Mouse (Mus musculus) gastrocnemius, postnatal 14 days (tissue): Measurements from ENCODE around the gene Olfr283. TPM values are rescaled to one million over a fixed set of nuclear protein-coding genes. Genes with fewer than 3 reads are reported as not detected.
"Not testable (repeated sequence)": the region's sequence is repeated elsewhere in the genome, so short reads cannot be mapped to it uniquely, and the experiment has no call there.

Source experiments
- DNase-seq: peaks from one replicate; pipeline ENCODE4 v3.0.0; 2021; ENCODE audit warnings: mixed read lengths
- intact Hi-C: fragments of 180-260 bp; cut with DNase I; formaldehyde crosslinking; loops from one replicate; pipeline ENCODE4 v1.15.1; 2025; ENCODE audit warnings: low total_unique reads
- long read RNA-seq, 2 experiments: library from polyadenylated mRNA; stranded (forward); transcript quantifications; one replicate each; pipeline ENCODE4 v2.0.0; 2021
- total RNA-seq, 2 experiments: library from RNA; stranded (reverse); gene quantifications; 2 replicates each; pipeline ENCODE4 v1.2.3; 2021

Gene Olfr283
- total RNA-seq = not detected
- long read RNA-seq, experiment 1 = 0 reads
- long read RNA-seq, experiment 2 = 0 reads

DNA sequence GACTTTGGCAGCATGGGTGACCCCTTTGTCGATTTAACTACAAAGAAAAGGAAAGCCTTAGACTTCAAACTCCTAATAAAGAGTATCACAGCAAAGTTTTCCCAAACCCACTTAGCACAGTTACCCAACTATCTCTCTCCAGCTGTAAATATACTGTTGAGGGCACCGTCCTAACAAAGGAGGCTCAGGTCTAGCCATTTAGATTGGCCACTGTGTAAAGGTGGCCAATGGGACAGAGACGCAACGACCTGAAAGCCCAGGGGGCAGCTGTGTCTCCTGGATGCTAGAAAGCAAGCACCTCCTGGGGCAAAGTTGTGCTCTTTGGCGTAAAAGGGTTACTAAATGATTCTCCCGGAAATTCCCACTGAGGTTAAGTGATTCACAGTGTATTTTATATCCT, at the start of gene Olfr283:
Olfr283 (minus strand) TSS at position 101 of the 400 bp plus-strand sequence.
- intact Hi-C loops = no loop called here
- no peak for DNase-seq

DNA sequence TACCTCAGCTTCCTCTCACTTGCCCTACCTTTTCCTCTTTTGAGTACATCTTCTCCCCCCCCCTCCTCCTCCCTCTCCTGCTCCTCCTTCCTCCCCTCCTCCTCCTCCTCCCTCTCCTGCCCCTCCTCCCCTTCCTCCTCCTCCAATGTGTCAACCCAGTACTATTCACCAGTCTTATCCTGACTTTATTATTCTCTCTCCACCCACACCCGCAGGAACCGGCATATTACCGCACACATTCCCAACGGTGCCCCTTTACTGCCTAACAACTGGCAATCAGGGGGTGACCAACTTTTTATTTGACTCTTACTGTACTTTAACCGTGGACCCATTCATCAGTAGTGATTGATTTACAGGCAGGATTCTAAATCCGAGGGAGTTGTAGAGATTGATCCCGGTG, 44.4 kb upstream of the Olfr283 start:
- intact Hi-C loops = no loop called here
- no peak for DNase-seq

DNA sequence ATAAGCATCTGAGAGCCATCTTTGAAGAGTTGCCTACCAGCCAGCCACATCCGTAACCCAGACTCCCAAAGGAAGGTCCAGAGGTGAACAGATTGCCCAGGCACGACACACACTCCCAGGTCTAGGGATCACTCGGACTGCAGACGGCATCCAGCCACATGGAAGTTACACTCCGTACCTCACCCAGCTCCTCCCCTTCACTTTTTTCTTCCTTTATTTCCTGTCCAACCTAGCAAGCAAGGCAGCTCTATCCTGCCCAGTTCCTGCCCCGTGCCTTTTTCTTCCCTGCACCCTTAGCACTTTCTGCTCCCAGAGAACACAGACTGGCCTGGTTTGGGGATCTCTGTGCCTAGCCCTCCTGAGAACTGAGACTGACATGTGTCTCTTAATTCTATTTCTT, 44.0 kb upstream of the Olfr283 start:
- DNase-seq = no peak
- intact Hi-C loops = no loop called here

DNA sequence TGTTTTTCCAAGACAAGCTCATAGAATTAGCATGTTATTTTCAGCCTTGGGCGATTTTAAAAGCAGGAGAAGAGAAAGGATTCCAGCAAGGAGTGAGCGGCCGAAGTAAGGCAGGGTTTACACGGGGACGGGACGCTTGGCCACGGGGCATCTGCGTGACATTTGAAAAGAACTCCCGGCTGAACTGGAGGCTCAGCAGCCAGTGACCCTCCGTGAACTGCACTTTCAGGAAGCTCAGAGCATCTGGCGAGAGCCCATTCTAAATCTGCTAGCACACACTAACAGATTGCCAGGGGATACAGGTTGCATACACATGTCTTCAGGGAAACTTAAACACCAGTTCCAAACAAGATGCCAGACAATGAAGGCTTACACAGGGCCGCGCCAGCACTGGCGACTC, 43.6 kb upstream of the Olfr283 start:
- DNase-seq = peak; percentile 16
- intact Hi-C loops = no loop called here

DNA sequence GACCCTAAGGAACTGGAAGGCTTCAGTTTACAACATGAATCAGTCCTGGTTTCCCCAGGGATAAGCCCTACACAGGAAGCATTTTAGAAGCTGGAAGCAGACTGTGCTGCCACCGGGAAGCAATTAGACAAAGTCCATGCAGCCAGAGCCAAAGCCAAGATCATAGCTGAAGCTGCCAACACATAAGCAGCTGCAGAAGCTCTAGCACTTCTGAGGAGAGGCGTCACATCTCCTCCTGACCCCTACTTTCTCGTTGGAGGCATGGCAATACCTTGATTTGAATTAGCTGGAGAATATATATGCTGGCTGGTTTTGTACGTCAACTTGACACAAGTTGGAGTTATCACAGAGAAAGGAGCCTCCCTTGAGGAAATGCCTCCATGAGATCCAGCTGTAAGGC, 40.2 kb upstream of the Olfr283 start:
- DNase-seq = no peak
- intact Hi-C loops = no loop called here

DNA sequence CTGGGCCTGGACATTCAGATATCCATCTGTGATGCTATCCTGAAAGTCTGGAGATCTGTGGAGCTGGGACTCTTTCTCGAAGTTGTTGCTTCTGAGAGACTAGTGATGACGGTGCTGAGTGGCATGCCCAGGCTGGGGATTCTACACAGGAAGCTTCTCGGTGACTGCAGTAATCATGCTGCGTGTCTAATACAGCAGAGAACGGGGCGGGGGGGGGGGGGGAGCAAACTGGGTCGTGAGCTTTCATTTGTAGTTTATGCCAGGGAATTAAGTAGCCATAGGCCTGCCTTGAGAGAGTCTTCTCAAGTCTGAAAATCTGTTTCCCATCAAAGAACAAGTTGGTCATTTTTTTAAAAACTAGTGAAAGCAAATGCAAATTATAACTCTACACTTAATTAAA, 37.4 kb upstream of the Olfr283 start:
- intact Hi-C loops = no loop called here
- DNase-seq = no peak

DNA sequence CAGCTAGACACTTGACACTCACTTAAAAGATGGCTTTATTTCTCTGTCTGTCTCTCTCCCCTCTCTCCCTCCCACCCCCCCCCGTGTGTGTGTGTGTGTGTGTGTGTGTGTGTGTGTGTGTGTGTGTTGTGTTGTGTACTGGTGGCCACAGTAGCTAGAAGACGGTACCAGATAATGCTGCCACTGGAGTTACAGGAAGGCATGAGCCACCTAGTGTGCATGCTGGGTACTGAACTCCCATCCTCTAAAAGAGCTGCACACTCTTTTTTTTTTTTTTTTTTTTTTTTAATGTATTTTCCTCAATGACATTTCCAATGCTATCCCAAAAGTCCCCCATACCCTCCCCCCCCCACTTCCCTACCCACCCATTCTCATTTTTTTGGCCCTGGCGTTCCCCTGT, 36.5 kb upstream of the Olfr283 start:
- intact Hi-C loops, DNase-seq: not testable (repeated sequence)

DNA sequence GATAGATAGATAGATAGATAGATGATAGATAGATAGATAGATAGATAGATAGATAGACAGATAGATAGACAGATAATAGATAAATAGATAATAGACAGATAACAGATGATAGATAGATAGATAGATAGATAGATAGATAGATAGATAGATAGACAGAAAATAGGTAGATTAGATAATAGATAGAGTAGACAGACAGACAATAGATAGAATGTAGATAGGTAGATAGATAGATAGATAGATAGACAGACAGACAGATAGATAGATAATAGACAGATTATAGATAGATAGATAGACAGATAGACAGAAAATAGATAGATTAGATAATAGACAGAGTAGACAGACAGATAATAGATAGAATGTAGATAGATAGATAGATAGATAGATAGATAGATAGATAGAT, 36.1 kb upstream of the Olfr283 start:
- intact Hi-C loops = not testable (repeated sequence)

DNA sequence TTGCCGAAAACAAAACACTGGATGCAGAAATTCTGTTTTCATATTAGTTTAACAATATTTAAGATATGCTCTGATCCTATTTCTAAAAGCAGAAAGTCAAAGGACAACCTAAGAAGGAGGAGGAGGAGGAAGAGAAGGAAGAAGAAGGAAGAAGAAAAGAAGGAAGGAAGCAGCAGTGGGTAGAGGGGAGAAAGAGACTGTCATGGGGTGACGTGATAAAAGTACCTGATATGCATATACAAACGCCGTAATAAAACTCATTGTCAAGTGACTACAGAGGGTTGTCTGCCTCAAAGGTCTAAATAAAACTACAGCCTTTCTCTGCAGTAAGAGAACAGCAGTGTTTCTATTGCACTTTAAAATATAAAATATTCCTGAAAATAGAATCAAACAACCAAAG, 35.2 kb upstream of the Olfr283 start:
- no peak for DNase-seq
- intact Hi-C loops = no loop called here

More for the DNA sequence above, 36.1 kb upstream of the Olfr283 start:
- DNase-seq = not testable (repeated sequence)

DNA sequence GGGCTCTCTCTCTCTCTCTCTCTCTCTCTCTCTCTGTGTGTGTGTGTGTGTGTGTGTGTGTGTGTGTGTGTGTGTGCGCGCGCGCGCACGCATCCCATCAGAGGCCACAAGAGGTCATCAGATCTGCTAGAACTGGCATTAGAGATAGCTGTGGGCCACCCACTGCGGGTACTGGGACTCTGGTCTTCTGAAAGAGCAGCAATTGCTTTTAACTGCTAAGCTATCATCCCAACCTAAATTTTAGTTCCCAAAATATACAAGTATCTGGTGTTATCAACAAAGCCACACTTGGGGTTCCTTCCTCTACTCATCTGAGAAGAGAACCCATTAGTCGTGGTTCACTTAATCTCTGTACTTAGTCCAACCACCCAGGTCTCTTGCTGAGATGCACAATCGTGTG, 29.5 kb upstream of the Olfr283 start:
- intact Hi-C loops = no loop called here
- DNase-seq = no peak

DNA sequence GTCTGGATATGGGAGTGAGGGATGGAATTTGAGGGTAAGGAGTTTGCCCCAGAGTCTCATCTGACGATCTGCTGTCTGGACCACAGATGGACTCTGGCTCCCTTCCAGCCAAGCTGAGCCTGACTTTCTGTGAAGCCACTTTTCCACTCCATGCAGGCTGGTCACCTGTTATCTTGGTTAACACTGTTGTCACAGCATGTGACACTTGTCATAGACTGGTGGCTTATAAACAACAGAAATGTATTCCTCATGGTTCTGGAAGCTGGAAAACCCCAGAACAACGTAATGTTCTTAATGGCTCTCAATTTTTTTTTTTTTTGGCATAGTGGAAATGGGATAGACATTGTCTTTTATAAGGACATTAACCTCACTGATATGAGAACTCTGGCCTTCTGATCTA, 28.9 kb upstream of the Olfr283 start:
- intact Hi-C loops = no loop called here

DNA sequence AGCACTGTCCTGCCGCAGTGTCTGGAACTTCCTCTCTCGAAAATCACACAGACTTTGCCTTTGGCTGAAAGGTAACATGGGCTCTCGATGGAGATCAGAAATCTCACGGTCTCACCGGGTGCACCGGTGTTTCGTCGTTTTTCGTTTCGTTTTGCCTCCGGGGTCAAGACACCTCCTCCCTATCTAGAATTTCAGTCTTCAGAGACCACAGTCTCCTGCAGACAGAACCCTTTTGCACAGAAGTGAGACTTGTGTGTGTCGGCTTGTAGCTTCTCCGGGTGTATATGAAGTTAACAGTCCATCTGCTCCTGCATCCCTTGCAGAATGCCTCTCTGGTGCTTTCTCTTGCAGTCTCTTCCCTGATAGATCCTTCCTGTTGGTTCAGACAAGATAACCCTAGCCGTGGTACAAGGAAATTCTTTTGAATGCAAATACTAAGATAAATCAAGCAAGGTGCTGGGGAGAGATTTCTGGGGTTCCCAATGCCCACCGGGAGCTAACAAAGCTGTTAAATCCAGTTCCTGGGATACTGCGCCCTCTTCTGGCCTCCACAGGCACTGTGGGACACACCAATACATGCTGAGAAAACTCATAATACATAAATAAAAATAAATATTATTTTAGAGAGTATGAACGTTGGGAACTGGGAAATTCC, 27.8 kb upstream of the Olfr283 start:
- intact Hi-C loops = no loop called here
- DNase-seq = peak; percentile 34

More for the DNA sequence above, 28.9 kb upstream of the Olfr283 start:
- no peak for DNase-seq

DNA sequence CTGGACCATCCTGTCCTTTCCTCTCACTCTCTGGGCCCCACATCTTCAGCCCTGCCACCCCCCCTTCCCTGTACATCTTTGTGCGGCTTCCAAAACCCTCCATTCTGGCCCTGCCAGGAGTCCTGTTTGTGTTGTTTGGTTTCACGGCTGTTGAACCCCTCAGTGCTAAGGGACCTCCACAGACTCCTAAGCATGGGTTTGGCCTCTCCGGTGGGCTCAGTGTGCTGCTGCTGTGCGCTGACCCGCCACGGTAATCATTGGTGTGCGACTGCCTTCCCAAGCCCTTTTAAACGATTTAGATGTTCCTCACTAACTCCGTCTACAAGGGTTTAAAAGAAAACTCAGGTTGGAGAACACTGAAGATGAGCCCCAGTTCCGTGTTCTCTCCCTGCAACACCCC, 21.6 kb upstream of the Olfr283 start:
- intact Hi-C loops = no loop called here

DNA sequence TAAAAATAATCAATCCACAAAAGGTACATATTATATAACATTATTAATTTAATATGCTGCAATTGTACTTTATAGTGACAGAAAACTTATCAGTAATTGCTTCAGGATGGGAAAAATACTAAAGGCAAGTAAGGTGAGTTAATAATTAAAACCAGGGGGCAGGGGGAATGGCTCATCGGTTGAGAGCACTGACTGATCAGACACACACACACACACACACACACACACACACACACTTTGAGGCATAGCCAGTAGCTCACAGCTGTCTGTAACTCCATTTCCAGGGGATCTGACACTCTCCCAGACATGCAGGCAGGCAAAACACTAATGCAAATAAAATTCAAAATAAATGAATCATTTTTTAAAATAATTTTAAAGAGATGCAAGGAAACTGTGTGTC, 16.4 kb upstream of the Olfr283 start:
- intact Hi-C loops = no loop called here
- no peak for DNase-seq

More for the DNA sequence above, 21.6 kb upstream of the Olfr283 start:
- DNase-seq = no peak

DNA sequence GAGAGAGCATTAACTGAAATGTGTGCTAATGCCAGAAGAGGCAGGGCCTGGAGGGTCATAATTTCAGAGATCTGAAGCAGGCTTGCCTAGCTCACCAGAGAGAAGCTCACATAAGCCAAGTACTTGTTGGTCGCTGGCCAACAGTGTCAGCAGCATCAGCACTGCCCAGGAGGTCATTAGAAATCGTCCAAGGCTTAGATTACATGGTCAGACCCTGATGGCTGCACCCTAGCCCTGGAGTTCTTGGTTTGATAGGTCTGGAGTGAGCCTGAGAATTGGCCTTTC, 11.1 kb upstream of the Olfr283 start:
- peak; percentile 39 for DNase-seq
- intact Hi-C loops = loop anchor here (5.0 kb wide), 1 partner anchor 210 kb away; no protein-coding TSS in a partner anchor

DNA sequence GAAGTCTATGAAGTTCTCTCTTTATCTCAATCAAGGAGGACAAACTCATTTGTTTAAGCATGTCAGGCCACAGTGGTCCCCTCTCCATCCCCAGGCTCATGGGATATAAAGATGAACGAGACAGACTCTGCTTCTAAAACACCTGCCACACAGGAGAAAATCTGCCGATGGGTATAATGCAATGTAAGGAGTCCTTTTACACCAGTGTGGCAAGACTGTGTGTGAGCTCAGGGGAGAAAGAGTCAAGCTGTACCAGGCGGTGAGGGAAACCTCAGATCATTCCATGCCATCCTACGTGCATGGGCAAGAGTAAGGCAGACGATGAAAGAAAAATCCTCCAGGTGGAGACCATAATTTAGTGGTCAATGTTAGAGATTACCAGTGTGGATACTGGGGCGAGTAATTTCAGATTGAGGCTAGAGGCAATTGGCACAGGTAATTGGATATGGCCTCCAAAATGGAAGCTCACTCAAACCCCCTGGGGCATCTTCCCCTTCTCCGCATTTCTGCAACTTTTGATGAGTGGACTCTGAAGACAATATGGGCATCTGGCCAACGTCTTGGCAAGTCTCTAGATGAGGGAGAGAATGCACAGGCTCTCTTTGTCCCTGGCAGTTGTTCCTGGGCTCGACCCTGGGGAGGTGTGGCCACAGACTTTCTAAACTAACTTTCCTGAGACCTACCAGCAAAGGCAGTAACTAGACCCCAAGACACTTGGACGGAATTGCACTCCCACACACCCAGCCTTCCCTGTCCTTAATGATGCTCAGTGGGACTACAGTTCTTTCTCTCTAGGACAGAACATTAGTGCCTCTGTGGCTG, 10.5 kb upstream of the Olfr283 start:
- intact Hi-C loops = loop anchor here (5.0 kb wide), 1 partner anchor 209 kb away; no protein-coding TSS in a partner anchor
- peak; percentile 23 for DNase-seq

DNA sequence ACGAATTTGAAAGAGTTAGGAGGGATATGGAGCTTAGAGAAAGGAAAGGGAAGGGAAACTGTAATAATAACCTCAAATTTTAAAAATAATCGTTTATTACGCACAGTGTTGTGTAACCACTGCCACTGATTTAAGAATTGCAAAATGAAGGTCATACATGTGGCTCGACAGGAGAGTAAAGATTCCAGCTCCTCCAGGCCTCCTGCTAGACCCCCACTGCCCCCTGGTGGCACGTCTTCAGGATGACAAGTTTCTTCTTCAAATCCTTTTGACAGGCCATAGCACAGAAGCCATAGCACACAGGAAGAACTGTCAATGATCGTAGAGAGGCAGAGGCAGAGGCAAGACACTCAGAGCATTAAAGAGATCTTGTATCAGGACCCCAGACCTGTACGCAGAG, 9.1 kb upstream of the Olfr283 start:
- DNase-seq = peak; percentile 80
- intact Hi-C loops = loop anchor here (5.0 kb wide), 1 partner anchor 207 kb away; no protein-coding TSS in a partner anchor

DNA sequence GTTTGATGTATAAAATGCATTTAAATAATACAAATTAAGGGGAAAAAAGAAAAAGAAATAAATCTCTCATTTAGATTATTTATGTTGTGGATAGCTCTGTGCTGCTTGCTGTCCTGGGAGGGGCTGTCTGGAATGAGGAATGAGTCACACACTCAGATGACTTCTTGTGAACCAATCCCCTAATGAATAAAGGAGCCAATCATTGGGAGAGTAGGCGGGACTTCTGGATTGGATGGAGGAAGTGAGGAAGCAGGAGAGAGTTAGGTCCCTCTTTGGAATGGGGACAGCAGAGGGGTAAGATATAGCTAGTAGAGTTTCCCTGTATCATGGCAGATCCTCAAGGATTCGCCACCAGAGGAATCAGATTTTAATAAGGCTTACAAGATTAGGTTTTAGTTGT, 6.9 kb upstream of the Olfr283 start:
- intact Hi-C loops = no loop called here
- DNase-seq = no peak

DNA sequence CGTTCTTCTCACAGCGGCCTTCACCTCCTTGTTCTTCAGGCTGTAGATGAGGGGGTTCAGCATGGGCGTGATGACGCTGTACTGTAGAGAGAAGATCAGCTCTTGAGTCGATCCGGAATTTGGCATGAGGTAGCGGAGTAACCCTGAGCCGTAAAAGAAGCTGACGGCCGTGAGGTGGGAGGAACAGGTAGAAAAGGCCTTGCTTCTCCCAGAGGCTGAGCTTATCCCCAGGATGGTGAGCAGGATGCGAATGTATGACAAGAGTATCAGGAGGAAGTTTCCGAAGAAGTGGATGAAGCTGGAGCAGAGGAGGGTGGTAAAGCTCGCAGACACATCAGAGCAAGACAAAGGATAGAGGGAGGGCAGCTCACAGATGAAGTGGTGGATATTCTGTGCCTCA, 2.5 kb downstream of the Olfr283 start:
- intact Hi-C loops = no loop called here
- no peak for DNase-seq

DNA sequence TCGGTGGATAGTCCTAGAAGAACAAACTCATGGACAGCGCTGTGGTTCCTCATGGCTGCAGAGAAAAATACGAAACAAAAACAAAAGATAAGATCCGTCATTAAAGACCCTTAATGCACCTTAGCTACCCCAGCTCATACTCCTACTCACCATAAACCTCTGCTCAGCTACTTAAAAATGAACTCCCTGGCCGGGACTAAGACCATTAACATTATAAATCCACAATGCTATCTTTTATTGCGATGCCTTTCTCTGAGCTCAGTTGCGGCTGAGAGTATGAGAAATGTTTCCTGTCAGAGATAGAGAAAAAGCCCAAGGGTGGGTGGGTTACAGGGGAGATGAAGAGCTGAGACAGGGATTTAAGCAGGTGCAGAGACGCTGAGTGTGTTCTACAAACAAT, 39.9 kb downstream of the Olfr283 start, which contains the start of gene Olfr284:
Olfr284 (minus strand) TSS at position 101 of the 400 bp plus-strand sequence.
- intact Hi-C loops = no loop called here
- DNase-seq = no peak
